Mouse (Mus musculus): ENCODE measurements around the gene Pld4.

Pld4 gene

GRCm38 (mm10) chr12:112737761-112738160 is 22.7 kb upstream of the Pld4 start:
- no peak for DNase-seq (ENCODE audit: low spot score in 2 of 2)

- DNase-seq (ENCODE audit: low spot score in 2 of 2), result no peak
These were observed 22.0 kb upstream of the Pld4 start for GRCm38 (mm10) chr12:112738281-112739022.

GRCm38 (mm10) chr12:112739023-112739568 is 21.4 kb upstream of the Pld4 start:
- no peak for DNase-seq (ENCODE audit: low spot score in 2 of 2)

- no peak for DNase-seq (ENCODE audit: low spot score in 2 of 2)
These were observed 17.7 kb upstream of the Pld4 start for GRCm38 (mm10) chr12:112742768-112743167.

- peak; percentile 73 to 76 for DNase-seq (ENCODE audit: low spot score in 2 of 2)
These were observed 17.1 kb upstream of the Pld4 start for GRCm38 (mm10) chr12:112743168-112743975.

- no peak for DNase-seq (ENCODE audit: low spot score in 2 of 2)
These were observed 16.2 kb upstream of the Pld4 start for GRCm38 (mm10) chr12:112744211-112744610.

GRCm38 (mm10) chr12:112744891-112745580 is 15.4 kb upstream of the Pld4 start:
- DNase-seq (ENCODE audit: low spot score in 2 of 2), result no peak

GRCm38 (mm10) chr12:112745716-112746115 is 14.7 kb upstream of the Pld4 start:
- no peak for DNase-seq (ENCODE audit: low spot score in 2 of 2)

- no peak for DNase-seq (ENCODE audit: low spot score in 2 of 2)
These were observed 14.0 kb upstream of the Pld4 start for GRCm38 (mm10) chr12:112746461-112746807.

- DNase-seq (ENCODE audit: low spot score in 2 of 2), result peak; percentile 42 to 70
These were observed 13.4 kb upstream of the Pld4 start for GRCm38 (mm10) chr12:112746808-112747605.

- no peak for DNase-seq (ENCODE audit: low spot score in 2 of 2)
These were observed 12.9 kb upstream of the Pld4 start for GRCm38 (mm10) chr12:112747606-112747970.

GRCm38 (mm10) chr12:112750976-112751375 is 9.5 kb upstream of the Pld4 start:
- no peak for DNase-seq (ENCODE audit: low spot score in 2 of 2)

GRCm38 (mm10) chr12:112752399-112752798 is 8.1 kb upstream of the Pld4 start:
- DNase-seq (ENCODE audit: low spot score in 2 of 2), result no peak

- no peak for DNase-seq (ENCODE audit: low spot score in 2 of 2)
These were observed 4.6 kb upstream of the Pld4 start for GRCm38 (mm10) chr12:112755900-112756299.

- DNase-seq (ENCODE audit: low spot score in 2 of 2), result no peak
These were observed 2.6 kb upstream of the Pld4 start for GRCm38 (mm10) chr12:112757896-112758295.

GRCm38 (mm10) chr12:112759471-112759870 is 984 bp upstream of the Pld4 start:
- no peak for DNase-seq (ENCODE audit: low spot score in 2 of 2)

- peak; percentile 38 to 55 for DNase-seq (ENCODE audit: low spot score in 2 of 2)
These were observed 956 bp downstream of the Pld4 start for GRCm38 (mm10) chr12:112761411-112761810.

- peak; percentile 85 for DNase-seq (ENCODE audit: low spot score in 2 of 2)
These were observed 1.6 kb downstream of the Pld4 start for GRCm38 (mm10) chr12:112762018-112762417.

GRCm38 (mm10) chr12:112763176-112763575 is 2.7 kb downstream of the Pld4 start:
- no peak for DNase-seq (ENCODE audit: low spot score in 2 of 2)

- no peak for DNase-seq (ENCODE audit: low spot score in 2 of 2)
These were observed 3.7 kb downstream of the Pld4 start for GRCm38 (mm10) chr12:112764141-112764540.

GRCm38 (mm10) chr12:112764991-112765390 is 4.5 kb downstream of the Pld4 start:
- no peak for DNase-seq (ENCODE audit: low spot score in 2 of 2)

Measured in spleen, postnatal 36 days (tissue).